In genomic region chr7:25178317-25178716, GRCm38 (mm10) we compare ENCODE assay signal across 8 mouse cellular contexts. TPM values are rescaled to one million over a fixed set of nuclear protein-coding genes. Genes with fewer than 3 reads are reported as not detected.
A peak's percentile ranks its signal among the peaks of the same experiment; 100 is the strongest.
DNase-seq lines count a peak whose midpoint lies in the region; ATAC-seq and TF ChIP-seq lines count a peak whose summit lies in the region.

No protein-coding gene starts in this region.

- ATAC-seq in kidney, embryonic 16.5 days (ENCODE audit: low FRiP score, low TSS enrichment), result no peak
- ATAC-seq in neural tube, embryonic 13.5 days (ENCODE audit: low read depth), result no peak

- 1% methylated on average over 17 of the region's 17 CpGs for WGBS in kidney, embryonic 16.5 days
- 1% methylated on average over 16 of the region's 17 CpGs for WGBS in kidney, adult 2 months
- WGBS in neural tube, embryonic 13.5 days, result under 1% methylated on average over 17 of the region's 17 CpGs

- H3K4me2 ChIP-seq in kidney, embryonic 16.5 days (replicated peaks; ENCODE audit: low read depth, low read length), result peak overlapping the region; percentile 75
- H3K4me2 ChIP-seq in neural tube, embryonic 13.5 days, result peak overlapping the region; percentile 76

- H3K9me3 ChIP-seq in kidney, embryonic 16.5 days (ENCODE audit: low read length), result no peaks in the 10 kb centered on the region
- H3K9me3 ChIP-seq in neural tube, embryonic 13.5 days, result no peaks in the 10 kb centered on the region

- H3K9ac ChIP-seq in kidney, embryonic 16.5 days (replicated peaks; ENCODE audit: low read length), result no peak overlapping the region
- H3K9ac ChIP-seq in neural tube, embryonic 13.5 days, result peak overlapping the region; percentile 99

- no peak for TF ChIP-seq POLR2A in kidney, adult 2 months (IDR thresholded peaks at IDR 0.05; ENCODE audit: low read depth, low read length)
- TF ChIP-seq POLR2A in cortical plate, adult 2 months (IDR thresholded peaks at IDR 0.05; ENCODE audit: extremely low read depth, insufficient read depth, low read length), result no peak

- H3K27me3 ChIP-seq in kidney, embryonic 16.5 days (ENCODE audit: insufficient read depth, low read length), result peaks cover 79% of the 10 kb centered on the region
- H3K27me3 ChIP-seq in kidney, adult 2 months (replicated peaks; ENCODE audit: control insufficient read depth, insufficient read depth, low read length), result peaks cover 3% of the 10 kb centered on the region; the same call in 1 of the 2 replicates
- H3K27me3 ChIP-seq in neural tube, embryonic 13.5 days, result peaks cover 40% of the 10 kb centered on the region

- intact Hi-C loops in gastrocnemius, postnatal 36 days (cut with DNase I), result no loop called here

- H3K36me3 ChIP-seq in kidney, embryonic 16.5 days (ENCODE audit: insufficient read depth, low read length), result no peaks in the 10 kb centered on the region
- H3K36me3 ChIP-seq in kidney, adult 2 months (ENCODE audit: control insufficient read depth, insufficient read depth, low read length), result no peaks in the 10 kb centered on the region
- H3K36me3 ChIP-seq in neural tube, embryonic 13.5 days, result no peaks in the 10 kb centered on the region

- TF ChIP-seq CTCF in kidney, adult 2 months (conservative IDR thresholded peaks at IDR 0.05; ENCODE audit: insufficient read depth, insufficient read length, low read depth, low read length), result no peak
- TF ChIP-seq CTCF in cortical plate, adult 2 months (IDR thresholded peaks at IDR 0.05; ENCODE audit: extremely low read depth, insufficient read depth, low read length), result no peak

- DNase-seq in kidney, adult 2 months, result no peak
- peak; percentile 34 for DNase-seq in induced T-regulatory cell, adult 2 months (ENCODE audit: low read depth)
- DNase-seq in thymus, adult 18-20 months, result no peak
- no peak for DNase-seq in layer of hippocampus, adult 9-10 months (ENCODE audit: low spot score)
- no peak for DNase-seq in gastrocnemius, postnatal 36 days

- H3K4me1 ChIP-seq in kidney, embryonic 16.5 days (ENCODE audit: insufficient read depth, low read length), result peaks cover 15% of the 10 kb centered on the region; the same call in 1 of the 2 replicates
- H3K4me1 ChIP-seq in kidney, adult 2 months (ENCODE audit: control insufficient read depth, insufficient read depth, low read length), result no peaks in the 10 kb centered on the region
- no peaks in the 10 kb centered on the region; the same call in 1 of the 2 replicates for H3K4me1 ChIP-seq in cortical plate, adult 2 months (ENCODE audit: control insufficient read depth, insufficient read depth, low read length)
- peaks cover 76% of the 10 kb centered on the region for H3K4me1 ChIP-seq in neural tube, embryonic 13.5 days (replicated peaks)

- H3K4me3 ChIP-seq in kidney, embryonic 16.5 days (ENCODE audit: low read length), result peak overlapping the region; percentile 52; the same call in 1 of the 2 replicates
- H3K4me3 ChIP-seq in kidney, adult 2 months (ENCODE audit: insufficient read depth, low read depth, low read length), result no peak overlapping the region
- peak overlapping the region; percentile 66 for H3K4me3 ChIP-seq in cortical plate, adult 2 months (ENCODE audit: insufficient read depth, low read length)
- H3K4me3 ChIP-seq in neural tube, embryonic 13.5 days, result peak overlapping the region; percentile 70

- H3K27ac ChIP-seq in kidney, embryonic 16.5 days (ENCODE audit: low read length), result no peak overlapping the region
- H3K27ac ChIP-seq in kidney, adult 2 months (ENCODE audit: insufficient read depth, low read depth, low read length), result no peak overlapping the region
- H3K27ac ChIP-seq in cortical plate, adult 2 months (ENCODE audit: insufficient read depth, low read length), result peak overlapping the region; percentile 53; the same call in 1 of the 2 replicates
- peak overlapping the region; percentile 99 for H3K27ac ChIP-seq in neural tube, embryonic 13.5 days (replicated peaks)

RNA-seq across cellular contexts. Expression of gene Pou2f2, which starts 1.2 kb away (rescaled TPM):
- 0.40 and 0.99 TPM in 2 replicates for polyA plus RNA-seq in kidney, embryonic 16.5 days (2015; fragmentation: Nextera tagmentation; extraction: Ambion mirVana)
- polyA plus RNA-seq in kidney, adult 2 months (2012; rRNA removed), result 1.1 and 2.6 TPM in 2 replicates
- 10.5 and 10.7 TPM in 2 replicates for polyA plus RNA-seq in cortical plate, adult 2 months (2012; rRNA removed)
- 28.0 and 29.4 TPM in 2 replicates for polyA plus RNA-seq in neural tube, embryonic 13.5 days (2015; fragmentation: Nextera tagmentation; extraction: Ambion mirVana)
- under 1 TPM; 0.10 to 0.72 TPM for total RNA-seq in gastrocnemius, postnatal 36 days (2021)

RNA-seq across cellular contexts. Expression of gene Dedd2, which starts 42.1 kb away (rescaled TPM):
- polyA plus RNA-seq in kidney, embryonic 16.5 days (2015; fragmentation: Nextera tagmentation; extraction: Ambion mirVana), result 12.0 and 13.2 TPM in 2 replicates
- polyA plus RNA-seq in kidney, adult 2 months (2012; rRNA removed), result 34.8 and 43.7 TPM in 2 replicates
- polyA plus RNA-seq in cortical plate, adult 2 months (2012; rRNA removed), result 22.7 and 25.7 TPM in 2 replicates
- 16.6 and 17.7 TPM in 2 replicates for polyA plus RNA-seq in neural tube, embryonic 13.5 days (2015; fragmentation: Nextera tagmentation; extraction: Ambion mirVana)
- total RNA-seq in gastrocnemius, postnatal 36 days (2021), result 10 to 100 TPM in 1 of 2 experiments, 1 to 10 TPM in 1; 8.4 to 10.7 TPM

RNA-seq across cellular contexts. Expression of gene Zfp526, which starts 42.9 kb away (rescaled TPM):
- 2.7 and 3.0 TPM in 2 replicates for polyA plus RNA-seq in kidney, embryonic 16.5 days (2015; fragmentation: Nextera tagmentation; extraction: Ambion mirVana)
- 8.9 and 10.8 TPM in 2 replicates for polyA plus RNA-seq in kidney, adult 2 months (2012; rRNA removed)
- 7.4 and 8.0 TPM in 2 replicates for polyA plus RNA-seq in cortical plate, adult 2 months (2012; rRNA removed)
- 2.0 and 2.1 TPM in 2 replicates for polyA plus RNA-seq in neural tube, embryonic 13.5 days (2015; fragmentation: Nextera tagmentation; extraction: Ambion mirVana)
- total RNA-seq in gastrocnemius, postnatal 36 days (2021), result 1 to 10 TPM; 4.1 to 5.5 TPM

RNA-seq across cellular contexts. Expression of gene Gsk3a, which starts 59.3 kb away (rescaled TPM):
- polyA plus RNA-seq in kidney, embryonic 16.5 days (2015; fragmentation: Nextera tagmentation; extraction: Ambion mirVana), result 9.0 and 9.9 TPM in 2 replicates
- 127 and 128 TPM in 2 replicates for polyA plus RNA-seq in kidney, adult 2 months (2012; rRNA removed)
- 287 and 292 TPM in 2 replicates for polyA plus RNA-seq in cortical plate, adult 2 months (2012; rRNA removed)
- polyA plus RNA-seq in neural tube, embryonic 13.5 days (2015; fragmentation: Nextera tagmentation; extraction: Ambion mirVana), result 16.5 and 16.8 TPM in 2 replicates
- total RNA-seq in gastrocnemius, postnatal 36 days (2021), result 10 to 100 TPM; 64.0 to 69.6 TPM

Comparison
In these comparisons a context has a peak if more than half of its experiments do, and no peak if none do; other contexts are left out.
1. H3K27ac ChIP-seq: peak in cortical plate, adult 2 months (single experiment) and neural tube, embryonic 13.5 days (single experiment); none in kidney, embryonic 16.5 days (single experiment) and kidney, adult 2 months (single experiment).